Mouse (Mus musculus): ENCODE data around the gene Slc26a9.

Gene Slc26a9

DNA sequence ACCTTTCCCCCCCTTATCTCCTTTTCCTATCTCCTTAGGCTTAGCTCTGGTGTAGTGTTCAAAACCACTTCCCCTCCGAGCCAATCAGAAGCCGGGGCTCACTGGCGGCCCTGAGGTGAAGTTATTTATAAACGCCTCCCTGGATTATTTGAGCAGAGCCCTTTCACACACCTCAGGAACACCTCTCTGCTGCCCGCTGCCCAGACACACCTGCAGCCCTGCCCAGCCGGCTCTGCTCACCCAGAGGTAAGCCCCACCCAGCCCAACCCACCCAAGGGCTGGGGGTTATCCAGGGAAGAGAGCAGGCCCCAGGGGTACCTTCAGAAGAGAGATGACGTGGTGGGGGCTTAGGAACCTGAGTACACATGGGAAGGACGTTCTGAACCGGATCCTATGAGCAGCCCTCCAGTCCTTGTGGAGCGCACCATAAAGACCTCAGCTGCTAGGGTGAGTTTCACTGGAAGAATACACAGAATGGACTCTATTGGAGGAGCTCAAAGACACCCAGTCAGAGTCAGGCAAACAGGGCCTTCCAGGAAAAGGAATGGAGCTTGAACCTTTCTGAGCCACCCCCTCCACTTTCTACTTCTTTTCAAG is at the start of gene Slc26a9:
Gene Slc26a9 (plus strand): TSS at position 155 of the 597 bp plus-strand sequence.
- DNase-seq (ENCODE audit: low spot score): no peak

DNA sequence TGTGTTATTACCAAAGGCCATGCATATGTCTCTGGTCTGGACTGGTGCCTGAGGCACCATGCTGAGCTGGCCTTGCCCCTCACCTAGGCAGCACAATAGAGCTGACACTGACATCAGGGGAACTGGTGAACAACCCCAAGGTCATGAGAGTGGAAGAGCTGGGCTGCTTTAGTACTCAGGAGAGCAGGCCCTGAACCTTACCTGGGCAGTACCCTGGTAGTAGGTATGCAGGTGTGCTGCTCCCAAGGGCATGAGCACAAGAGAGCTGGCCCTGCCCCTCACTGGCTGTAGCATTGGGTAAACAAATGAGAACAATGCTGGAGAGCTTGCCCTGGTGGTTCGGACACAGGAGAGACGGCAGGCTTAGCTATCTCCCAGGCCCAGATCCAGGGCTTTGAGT is 48.5 kb upstream of the Slc26a9 start:
- DNase-seq (ENCODE audit: low spot score): no peak

DNA sequence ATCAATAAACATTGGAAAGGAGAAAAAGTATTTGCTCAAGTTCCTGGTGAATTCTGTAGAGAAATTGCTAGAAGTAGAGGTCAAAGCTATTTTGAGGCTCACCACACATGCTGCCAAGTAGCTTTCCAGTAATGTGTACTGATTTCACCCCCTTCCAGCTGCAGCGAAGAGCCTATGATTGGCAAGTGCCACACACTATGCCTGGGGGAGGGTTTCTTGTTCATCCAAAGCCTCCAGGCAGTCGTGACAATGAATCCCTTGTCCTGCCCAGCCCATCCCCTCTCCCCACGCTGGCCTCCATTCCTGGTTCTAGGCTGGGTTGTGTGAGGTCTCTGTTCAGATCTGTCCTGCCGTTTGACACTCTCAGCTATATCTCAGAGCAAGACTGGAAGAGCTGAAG is 47.5 kb upstream of the Slc26a9 start:
- no peak for DNase-seq (ENCODE audit: low spot score)

GRCm38 (mm10) chr1:131698770-131699169 is 45.1 kb upstream of the Slc26a9 start:
- DNase-seq (ENCODE audit: low spot score): no peak

DNA sequence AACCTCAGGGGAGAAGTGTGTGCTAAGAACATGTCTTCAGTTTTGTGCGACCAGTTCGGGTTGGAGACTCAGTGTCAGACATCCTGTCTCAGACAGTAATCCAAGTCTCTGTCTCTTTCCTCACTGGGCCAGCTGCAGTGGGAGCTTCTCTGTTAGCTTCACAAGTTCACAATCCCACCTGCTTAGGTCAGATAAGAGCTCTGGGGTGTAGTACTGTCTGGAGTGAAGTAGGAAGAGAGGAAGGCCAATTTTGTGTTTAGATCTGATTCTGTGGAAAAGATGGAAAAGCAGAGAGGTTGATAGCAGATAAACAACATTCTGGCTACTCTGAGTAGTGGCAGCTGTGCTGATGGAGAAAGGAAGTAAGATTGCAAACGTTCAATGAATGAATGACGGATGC is 44.2 kb upstream of the Slc26a9 start:
- no peak for DNase-seq (ENCODE audit: low spot score)

- no peak for DNase-seq (ENCODE audit: low spot score)
Measured at GRCm38 (mm10) chr1:131700447-131700846, 43.4 kb upstream of the Slc26a9 start.

GRCm38 (mm10) chr1:131701391-131701790 is 42.4 kb upstream of the Slc26a9 start:
- no peak for DNase-seq (ENCODE audit: low spot score)

DNA sequence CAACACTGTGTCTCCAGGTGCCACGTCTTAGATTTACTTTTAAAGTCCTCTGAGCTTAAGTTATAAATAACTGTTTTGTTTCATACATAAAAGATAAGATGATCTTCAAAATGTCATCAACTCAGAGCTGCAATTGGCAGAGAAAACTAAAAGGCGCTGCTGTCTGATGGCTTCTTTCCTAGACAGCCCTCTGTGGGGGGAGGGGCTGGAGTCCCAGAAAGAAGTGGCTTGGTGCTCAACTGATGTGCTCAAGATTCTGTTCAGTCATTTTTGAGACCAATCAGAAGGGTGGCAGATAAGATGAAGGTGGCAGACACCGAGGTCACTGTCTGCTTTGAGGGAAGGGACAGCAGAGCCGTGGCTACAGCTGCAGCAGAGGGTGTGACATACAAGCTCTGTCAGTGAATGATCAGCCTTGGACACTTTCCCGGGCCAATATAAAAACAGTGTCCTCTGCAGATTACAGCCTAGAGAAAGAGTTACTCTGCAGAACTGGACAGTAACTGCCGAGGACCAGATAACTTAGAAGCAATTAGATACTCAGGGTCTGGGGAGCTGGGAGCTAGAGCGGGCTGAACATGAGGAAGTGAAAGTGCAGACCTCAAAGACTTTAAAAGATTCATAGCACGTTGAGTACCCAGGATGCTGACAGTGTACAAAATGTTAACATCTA is 41.6 kb upstream of the Slc26a9 start:
- DNase-seq (ENCODE audit: low spot score): no peak

GRCm38 (mm10) chr1:131703482-131703881 is 40.3 kb upstream of the Slc26a9 start:
- DNase-seq (ENCODE audit: low spot score): no peak

GRCm38 (mm10) chr1:131708338-131708737 is 35.5 kb upstream of the Slc26a9 start:
- no peak for DNase-seq (ENCODE audit: low spot score)

- no peak for DNase-seq (ENCODE audit: low spot score)
Measured at GRCm38 (mm10) chr1:131711518-131711917, 32.3 kb upstream of the Slc26a9 start.

- DNase-seq (ENCODE audit: low spot score): peak; percentile 80
Measured at GRCm38 (mm10) chr1:131712386-131712785, 31.4 kb upstream of the Slc26a9 start.

DNA sequence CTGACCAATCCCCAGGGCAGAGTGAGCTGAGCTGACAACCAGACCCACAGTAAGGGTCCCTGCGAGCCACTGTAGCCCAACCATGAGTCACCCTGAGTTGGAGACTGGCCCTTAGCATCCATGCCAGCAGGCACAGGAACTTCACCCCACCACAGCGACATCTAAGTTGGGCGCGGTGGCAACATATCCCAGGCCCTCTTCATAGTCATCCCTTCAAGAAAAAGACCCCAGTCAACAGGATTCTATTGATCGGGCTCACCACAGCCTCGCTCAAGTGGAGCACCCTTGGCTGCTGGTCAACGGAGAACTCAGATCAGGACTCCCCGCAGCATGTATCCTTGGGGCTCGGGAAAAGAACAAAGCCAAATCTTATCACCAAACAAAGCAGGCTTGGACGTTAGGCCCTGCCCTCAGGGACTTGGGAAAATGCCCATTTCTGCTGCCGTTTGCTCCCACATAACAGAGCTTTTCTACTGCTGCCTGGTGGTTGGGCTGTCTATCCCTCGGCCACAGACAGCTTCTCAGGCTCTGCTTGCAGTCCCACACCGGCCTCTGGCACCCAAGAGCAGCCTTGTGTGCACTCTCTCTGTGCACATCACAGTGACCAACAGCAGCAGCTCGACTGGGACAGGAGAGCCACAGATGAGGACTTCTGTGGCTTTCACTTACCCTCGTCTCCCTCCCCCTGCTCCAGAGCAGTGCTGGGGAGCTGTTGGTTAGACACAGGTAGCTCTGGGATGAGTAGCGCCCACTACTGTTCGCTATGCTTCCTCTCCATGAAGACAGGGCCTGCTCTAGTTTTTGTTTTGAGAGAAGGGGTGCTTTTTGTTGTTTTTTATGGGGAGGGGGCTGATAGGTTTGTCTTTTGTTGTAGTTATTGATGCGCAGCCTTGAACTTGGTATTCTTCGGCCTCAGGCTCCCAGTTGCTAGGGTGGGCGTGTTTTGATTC is 29.2 kb upstream of the Slc26a9 start:
- DNase-seq (ENCODE audit: low spot score): peak; percentile 34

GRCm38 (mm10) chr1:131718952-131719694 is 24.7 kb upstream of the Slc26a9 start:
- DNase-seq (ENCODE audit: low spot score): no peak

- DNase-seq (ENCODE audit: low spot score): no peak
Measured at GRCm38 (mm10) chr1:131721989-131722388, 21.8 kb upstream of the Slc26a9 start.

DNA sequence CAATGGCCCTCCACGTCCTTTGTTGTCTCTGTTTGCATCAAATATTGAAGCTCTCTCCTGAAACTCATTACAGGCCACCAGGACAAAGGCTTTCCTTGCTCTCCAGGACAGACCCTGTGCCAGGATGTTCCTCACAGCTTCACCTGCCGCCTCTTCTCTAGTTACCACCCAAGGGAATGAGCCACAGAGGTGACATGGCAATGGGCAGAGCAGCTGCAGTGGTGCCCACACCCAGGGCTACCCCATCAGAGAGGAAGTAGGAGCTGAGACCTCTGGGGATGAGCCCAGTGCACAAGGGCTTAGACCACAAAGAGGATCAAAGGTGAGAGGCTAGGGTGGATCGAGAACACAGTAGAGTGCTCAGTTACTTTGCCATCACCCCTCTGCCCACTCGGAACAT is 20.3 kb upstream of the Slc26a9 start:
- DNase-seq (ENCODE audit: low spot score): no peak

DNA sequence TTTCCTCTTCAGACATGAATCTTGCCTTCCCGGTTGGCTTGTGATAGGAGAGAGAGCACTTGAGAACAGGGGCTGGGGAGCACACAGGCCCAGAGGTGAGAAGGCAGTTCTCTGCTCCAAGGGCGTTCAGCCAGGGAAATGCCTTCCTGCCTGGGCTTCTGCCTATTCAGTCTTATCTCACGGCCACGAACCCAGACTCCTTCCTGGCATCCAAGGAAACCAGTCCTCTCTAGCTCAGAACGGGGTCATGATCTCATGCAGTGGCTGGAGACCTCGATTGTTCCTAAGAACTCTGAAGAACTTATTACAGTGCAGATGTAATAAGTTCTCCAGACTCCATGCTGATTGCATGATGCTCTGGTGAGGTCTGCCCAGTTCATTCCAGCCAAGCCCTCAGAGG is 17.2 kb upstream of the Slc26a9 start:
- no peak for DNase-seq (ENCODE audit: low spot score)

- no peak for DNase-seq (ENCODE audit: low spot score)
Measured at GRCm38 (mm10) chr1:131730639-131731437, 13.0 kb upstream of the Slc26a9 start.

GRCm38 (mm10) chr1:131733474-131734180 is 10.2 kb upstream of the Slc26a9 start:
- DNase-seq (ENCODE audit: low spot score): no peak

GRCm38 (mm10) chr1:131734657-131735273 is 9.1 kb upstream of the Slc26a9 start:
- DNase-seq (ENCODE audit: low spot score): no peak
